Mouse (Mus musculus) MEL (cell line): ENCODE measurements around the gene Fam114a1.

Experiments
- CTCF ChIP-seq, 3 experiments: IDR thresholded peaks in 2 of 3; conservative IDR thresholded peaks in 1 of 3; 2 replicates each; pipeline ENCODE4 v1.5.1; 2011 to 2012; ENCODE audit warnings: low read length in 3 of 3, low read depth in 2 of 3, mild to moderate bottlenecking in 2 of 3, improper control_type of control experiment in 1 of 3, inconsistent platforms in 1 of 3, mixed read lengths in 1 of 3, moderate library complexity in 1 of 3; ENCODE audit not compliant: control insufficient read depth in 1 of 3, insufficient read depth in 1 of 3, poor library complexity in 1 of 3, severe bottlenecking in 1 of 3
- GABPA ChIP-seq: IDR thresholded peaks from 2 replicates; pipeline ENCODE4 v1.6.1; 2012; ENCODE audit warnings: low read depth, mild to moderate bottlenecking, inconsistent platforms, low read length, improper control_type of control experiment, moderate library complexity
- GATA1 ChIP-seq: IDR thresholded peaks from 2 replicates; pipeline ENCODE4 v1.6.1; 2011; ENCODE audit warnings: low read depth, low read length, improper control_type of control experiment
- MAZ ChIP-seq: IDR thresholded peaks from 2 replicates; pipeline ENCODE4 v1.6.1; 2012; ENCODE audit warnings: low read depth, mild to moderate bottlenecking, inconsistent platforms, low read length, improper control_type of control experiment
- MEF2A ChIP-seq: IDR thresholded peaks from 2 replicates; pipeline ENCODE4 v1.6.1; 2014; ENCODE audit warnings: low read depth, mild to moderate bottlenecking, inconsistent platforms, low read length, improper control_type of control experiment; ENCODE audit not compliant: poor library complexity, insufficient replicate concordance, severe bottlenecking; ENCODE audit errors: extremely low read depth
- MYB ChIP-seq: IDR thresholded peaks from 2 replicates; pipeline ENCODE4 v1.6.1; 2011; ENCODE audit warnings: mild to moderate bottlenecking, low read depth, low read length, improper control_type of control experiment
- POLR2A ChIP-seq, 2 experiments: IDR thresholded peaks; 2 replicates each; pipeline ENCODE4 v1.6.1; 2011 to 2012; ENCODE audit warnings: low read length in 2 of 2, mild to moderate bottlenecking in 2 of 2, control low read depth in 1 of 2, improper control_type of control experiment in 1 of 2, low read depth in 1 of 2, moderate library complexity in 1 of 2; ENCODE audit not compliant: control insufficient read depth in 1 of 2, insufficient read depth in 1 of 2, poor library complexity in 1 of 2
- UBTF ChIP-seq: IDR thresholded peaks from 2 replicates; pipeline ENCODE4 v1.6.1; 2012; ENCODE audit warnings: low read depth, mild to moderate bottlenecking, inconsistent platforms, low read length, improper control_type of control experiment, moderate library complexity, borderline replicate concordance; ENCODE audit not compliant: insufficient read depth
- USF1 ChIP-seq: IDR thresholded peaks from 2 replicates; pipeline ENCODE4 v1.6.1; 2014; ENCODE audit warnings: low read depth, mild to moderate bottlenecking, inconsistent platforms, low read length, improper control_type of control experiment, moderate library complexity

DNA sequence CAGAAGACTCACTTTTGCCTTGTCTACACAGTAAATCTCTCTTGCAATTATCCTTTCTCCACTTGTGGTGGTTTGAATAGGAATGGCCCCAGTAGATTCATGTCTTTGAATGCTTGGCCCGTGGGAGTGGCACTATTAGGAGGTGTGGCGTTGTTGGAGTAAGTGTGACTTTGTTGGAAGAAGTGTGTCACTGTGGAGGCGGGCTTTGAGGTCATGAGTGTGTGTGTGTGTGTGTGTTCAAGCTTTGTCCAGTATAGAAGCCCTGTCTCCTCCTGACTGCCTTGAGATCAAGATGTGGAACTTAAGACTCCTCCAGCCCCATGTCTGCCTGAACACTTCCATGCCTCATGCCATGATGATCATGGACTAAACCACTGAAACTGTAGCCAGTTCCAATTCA lies 6.1 kb upstream of the Fam114a1 start:
- no peak for TF ChIP-seq CTCF (IDR thresholded peaks at IDR 0.05 in 2 of 3, conservative IDR thresholded peaks at IDR 0.05 in 1 of 3; ENCODE audit: control insufficient read depth in 1 of 3, insufficient read depth in 1 of 3, low read depth in 2 of 3, low read length in 3 of 3, poor library complexity in 1 of 3, severe bottlenecking in 1 of 3)
- TF ChIP-seq MEF2A: no peak
- TF ChIP-seq POLR2A (IDR thresholded peaks at IDR 0.05; ENCODE audit: control insufficient read depth in 1 of 2, insufficient read depth in 1 of 2, low read depth in 1 of 2, low read length in 2 of 2, poor library complexity in 1 of 2): no peak
- TF ChIP-seq USF1: no peak
- no peak for TF ChIP-seq GABPA
- no peak for TF ChIP-seq UBTF
- TF ChIP-seq MYB: no peak
- TF ChIP-seq MAZ: no peak
- no peak for TF ChIP-seq GATA1
